Mouse (Mus musculus) embryonic facial prominence, embryonic 11.5 days (tissue): Measurements from ENCODE around the gene Tspan8. TPM values are rescaled to one million over a fixed set of nuclear protein-coding genes. Genes with fewer than 3 reads are reported as not detected.

ENCODE experiments used
- ATAC-seq: fragments of 200-750 bp; cut with Nextera tagmentation; replicated peaks from 2 replicates; pipeline ENCODE4 v1.8.0; 2017; ENCODE audit warnings: low read depth; ENCODE audit not compliant: insufficient number of reproducible peaks, low FRiP score, low TSS enrichment
- DNase-seq: peaks from one replicate; pipeline ENCODE4 v3.0.0-alpha.2; 2015; ENCODE audit warnings: low spot score
- H3K27ac ChIP-seq: fragments of 300-500 bp; sonication (generic); replicated peaks from 2 replicates; pipeline ENCODE4 v1.5.1; 2014; ENCODE audit warnings: mild to moderate bottlenecking, low read depth, low read length, control low read depth
- H3K27me3 ChIP-seq: fragments of 300-500 bp; sonication (generic); 2 replicates; pipeline ENCODE4 v1.6.1; 2014; ENCODE audit warnings: mild to moderate bottlenecking, low read length, moderate library complexity, mixed read lengths; ENCODE audit not compliant: control insufficient read depth, insufficient read depth
- H3K36me3 ChIP-seq: fragments of 300-500 bp; sonication (generic); replicated peaks from 2 replicates; pipeline ENCODE4 v1.6.1; 2014; ENCODE audit warnings: low read depth, mild to moderate bottlenecking, low read length, moderate library complexity, mixed read lengths; ENCODE audit not compliant: control insufficient read depth, insufficient read depth
- H3K4me1 ChIP-seq: fragments of 300-500 bp; sonication (generic); 2 replicates; pipeline ENCODE4 v1.6.1; 2014; ENCODE audit warnings: low read length, mixed read lengths; ENCODE audit not compliant: control insufficient read depth, insufficient read depth
- H3K4me2 ChIP-seq: fragments of 300-500 bp; sonication (generic); 2 replicates; pipeline ENCODE4 v1.6.1; 2014; ENCODE audit warnings: low read depth, mild to moderate bottlenecking, control low read depth, low read length, moderate library complexity
- H3K4me3 ChIP-seq: fragments of 300-500 bp; sonication (generic); 2 replicates; pipeline ENCODE4 v1.5.1; 2014; ENCODE audit warnings: low read depth, low read length, control low read depth
- H3K9ac ChIP-seq: fragments of 300-500 bp; sonication (generic); replicated peaks from 2 replicates; pipeline ENCODE4 v1.6.1; 2014; ENCODE audit warnings: mild to moderate bottlenecking, control low read depth, low read length
- H3K9me3 ChIP-seq: fragments of 300-500 bp; sonication (generic); replicated peaks from 2 replicates; pipeline ENCODE4 v1.6.1; 2016; ENCODE audit warnings: mild to moderate bottlenecking, low read length, inconsistent platforms, mixed read lengths; ENCODE audit not compliant: control insufficient read depth
- WGBS: fragments of 180-500 bp; shearing (Covaris S2); extraction: QIAGEN DNeasy Blood & Tissue Kit; methylation state at CpG from one replicate; pipeline ENCODE4 v1.1.7; 2014; 5-methylcytosine and 5-hydroxymethylcytosine counted together
- polyA plus RNA-seq: library from polyadenylated mRNA; unstranded; fragments of >200 nt; fragmentation: Nextera tagmentation; extraction: Ambion mirVana; gene quantifications from 2 replicates; pipeline ENCODE4 v1.2.1, GENCODE M21; 2014

Gene Tspan8
- polyA plus RNA-seq, 1 experiment from 2014 or later, result 2.1 TPM

GRCm38 (mm10) chr10:115848511-115848910 lies 31.9 kb downstream of the Tspan8 start:
- WGBS, result 92% methylated on average over 1 of the region's 1 CpGs
- H3K9me3 ChIP-seq, result no peaks in the 10 kb centered on the region
- no peak for ATAC-seq

DNA sequence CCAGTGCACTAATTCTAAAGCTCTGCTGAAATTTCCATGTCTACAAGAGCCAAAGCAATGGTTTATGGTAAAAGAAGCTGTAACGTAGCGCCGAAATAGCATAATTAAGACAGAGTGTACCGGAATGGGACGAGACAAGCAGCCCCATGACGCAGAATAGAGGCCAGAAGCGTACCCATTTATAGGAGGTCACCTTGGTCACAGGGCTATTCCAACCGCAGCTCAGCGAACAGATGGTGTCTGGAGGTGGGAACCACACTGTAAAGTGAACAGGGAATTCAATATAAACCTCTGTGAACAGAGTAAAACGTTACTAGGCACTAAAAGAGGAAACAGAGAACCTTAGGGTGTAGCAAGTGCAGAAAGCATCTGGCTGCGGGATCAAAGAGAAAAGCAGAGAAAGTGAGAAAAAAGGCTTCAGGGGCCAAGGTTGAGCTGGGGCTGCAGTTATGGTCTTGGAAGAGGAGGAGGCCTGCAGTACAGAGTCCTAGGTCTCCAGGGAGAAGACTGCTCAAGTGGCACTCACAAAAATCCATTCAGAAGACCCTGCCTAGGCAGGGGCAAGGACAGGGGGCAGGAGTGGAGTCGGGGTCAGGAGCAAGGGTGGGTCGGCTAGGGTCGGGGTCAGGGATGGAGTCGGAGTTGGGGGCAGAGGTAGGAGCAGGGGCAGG lies 43.7 kb downstream of the Tspan8 start:
- Histone ChIP-seq H3K4me1 (no peaks in the 10 kb centered on the region), H3K4me3 (no peak overlapping the region), H3K9ac (no peak overlapping the region), H3K36me3 (no peaks in the 10 kb centered on the region), H3K27me3 (no peaks in the 10 kb centered on the region), H3K27ac (no peak overlapping the region), H3K4me2 (no peak overlapping the region), H3K9me3 (no peaks in the 10 kb centered on the region)
- no peak for ATAC-seq
- 65% methylated on average over 12 of the region's 15 CpGs for WGBS
- no peak for DNase-seq

More at GRCm38 (mm10) chr10:115848511-115848910, 31.9 kb downstream of the Tspan8 start:
- Histone ChIP-seq H3K9ac (no peak overlapping the region), H3K27ac (no peak overlapping the region), H3K4me2 (no peak overlapping the region), H3K4me1 (no peaks in the 10 kb centered on the region), H3K36me3 (no peaks in the 10 kb centered on the region), H3K4me3 (no peak overlapping the region), H3K27me3 (no peaks in the 10 kb centered on the region)
- no peak for DNase-seq

- Histone ChIP-seq H3K4me2 (no peak overlapping the region), H3K9me3 (no peaks in the 10 kb centered on the region), H3K9ac (no peak overlapping the region), H3K36me3 (no peaks in the 10 kb centered on the region), H3K4me1 (no peaks in the 10 kb centered on the region), H3K27ac (no peak overlapping the region), H3K27me3 (no peaks in the 10 kb centered on the region), H3K4me3 (no peak overlapping the region)
- WGBS, result 50% methylated on average over 5 of the region's 5 CpGs
- no peak for DNase-seq
- ATAC-seq, result no peak
Observed at GRCm38 (mm10) chr10:115861967-115862366, 45.3 kb downstream of the Tspan8 start.

GRCm38 (mm10) chr10:115882757-115883156 lies 66.1 kb downstream of the Tspan8 start:
- DNase-seq (no peak), ATAC-seq (no peak)
- no peak overlapping the region for H3K4me3 ChIP-seq
- H3K9ac ChIP-seq, result no peak overlapping the region
- H3K27me3 ChIP-seq, result no peaks in the 10 kb centered on the region
- H3K9me3 ChIP-seq, result no peaks in the 10 kb centered on the region
- no peak overlapping the region for H3K27ac ChIP-seq
- no peaks in the 10 kb centered on the region for H3K36me3 ChIP-seq
- WGBS, result 90% methylated on average over 5 of the region's 5 CpGs
- H3K4me2 ChIP-seq, result no peak overlapping the region
- no peaks in the 10 kb centered on the region for H3K4me1 ChIP-seq

- H3K36me3 ChIP-seq, result no peaks in the 10 kb centered on the region
- no peaks in the 10 kb centered on the region for H3K9me3 ChIP-seq
- H3K27me3 ChIP-seq, result no peaks in the 10 kb centered on the region
- H3K4me1 ChIP-seq, result no peaks in the 10 kb centered on the region
- H3K4me3 ChIP-seq, result no peak overlapping the region
- WGBS, result 47% methylated on average over 4 of the region's 4 CpGs
- DNase-seq, result no peak
- no peak overlapping the region for H3K9ac ChIP-seq
- ATAC-seq, result no peak
- no peak overlapping the region for H3K4me2 ChIP-seq
- H3K27ac ChIP-seq, result no peak overlapping the region
Observed at GRCm38 (mm10) chr10:115891924-115892323, 75.3 kb downstream of the Tspan8 start.

- Histone ChIP-seq H3K4me1 (no peaks in the 10 kb centered on the region), H3K27ac (no peak overlapping the region), H3K4me3 (no peak overlapping the region), H3K9ac (no peak overlapping the region), H3K27me3 (no peaks in the 10 kb centered on the region), H3K4me2 (no peak overlapping the region), H3K36me3 (no peaks in the 10 kb centered on the region), H3K9me3 (no peaks in the 10 kb centered on the region)
- DNase-seq, result peak; percentile 5
- WGBS, result 61% methylated on average over 6 of the region's 6 CpGs
- no peak for ATAC-seq
Observed at GRCm38 (mm10) chr10:115892973-115893372, 76.3 kb downstream of the Tspan8 start.

DNA sequence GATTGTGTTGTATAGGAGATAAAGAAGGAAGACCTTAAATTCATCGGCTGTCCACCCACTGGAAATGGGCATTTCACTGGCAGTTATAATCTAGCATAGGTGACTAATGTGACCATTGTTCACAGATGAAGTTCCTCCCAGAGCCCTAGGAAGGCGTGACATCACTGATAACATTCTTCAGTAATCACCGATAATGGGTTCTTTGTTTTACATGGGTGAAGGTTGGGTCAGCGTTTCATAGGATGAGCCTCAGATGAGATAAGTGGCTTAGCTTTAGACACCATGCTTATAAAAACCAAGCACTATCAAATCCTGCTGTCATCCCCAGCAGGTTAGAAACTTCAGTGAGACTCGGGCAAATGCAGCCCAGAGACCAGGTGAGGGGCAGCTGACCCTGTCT lies 77.4 kb downstream of the Tspan8 start:
- 75% methylated on average over 5 of the region's 5 CpGs for WGBS
- Histone ChIP-seq H3K27ac (no peak overlapping the region), H3K9ac (no peak overlapping the region), H3K4me1 (no peaks in the 10 kb centered on the region), H3K27me3 (no peaks in the 10 kb centered on the region), H3K9me3 (no peaks in the 10 kb centered on the region), H3K4me3 (no peak overlapping the region), H3K36me3 (no peaks in the 10 kb centered on the region), H3K4me2 (no peak overlapping the region)
- ATAC-seq, result no peak
- no peak for DNase-seq

GRCm38 (mm10) chr10:115896764-115897163 lies 80.1 kb downstream of the Tspan8 start:
- H3K4me3 ChIP-seq, result no peak overlapping the region
- H3K27ac ChIP-seq, result no peak overlapping the region
- H3K4me2 ChIP-seq, result no peak overlapping the region
- H3K9me3 ChIP-seq, result no peaks in the 10 kb centered on the region
- no peaks in the 10 kb centered on the region for H3K4me1 ChIP-seq
- no peaks in the 10 kb centered on the region for H3K27me3 ChIP-seq
- H3K9ac ChIP-seq, result no peak overlapping the region
- DNase-seq (no peak), ATAC-seq (no peak)
- H3K36me3 ChIP-seq, result no peaks in the 10 kb centered on the region
